Mouse (Mus musculus) lung, embryonic 14.5 days (tissue): ENCODE data around the gene Rpl9-ps1. TPM values are rescaled to one million over a fixed set of nuclear protein-coding genes. Genes with fewer than 3 reads are reported as not detected.

Source experiments
- ATAC-seq: fragments of 200-750 bp; cut with Nextera tagmentation; 2 replicates; pipeline ENCODE4 v1.8.0; 2017; ENCODE audit warnings: mild to moderate bottlenecking, moderate TSS enrichment, moderate library complexity; ENCODE audit not compliant: insufficient read depth
- DNase-seq: peaks from one replicate; pipeline ENCODE4 v3.0.0-alpha.2; 2015
- H3K27ac ChIP-seq: fragments of 300-500 bp; sonication (generic); 2 replicates; pipeline ENCODE4 v1.5.1; 2014; ENCODE audit warnings: low read depth, mild to moderate bottlenecking, moderate library complexity
- H3K27me3 ChIP-seq: fragments of 300-500 bp; sonication (generic); 2 replicates; pipeline ENCODE4 v1.6.1; 2014; ENCODE audit warnings: low read length, control low read depth; ENCODE audit not compliant: insufficient read depth
- H3K36me3 ChIP-seq: fragments of 300-500 bp; sonication (generic); 2 replicates; pipeline ENCODE4 v1.6.1; 2014; ENCODE audit warnings: control low read depth; ENCODE audit not compliant: insufficient read depth
- H3K4me1 ChIP-seq: fragments of 300-500 bp; sonication (generic); 2 replicates; pipeline ENCODE4 v1.6.1; 2014; ENCODE audit warnings: antibody characterized with exemption, control low read depth; ENCODE audit not compliant: insufficient read depth
- H3K4me2 ChIP-seq: fragments of 300-500 bp; sonication (generic); 2 replicates; pipeline ENCODE4 v1.6.1; 2014; ENCODE audit warnings: mild to moderate bottlenecking
- H3K4me3 ChIP-seq: fragments of 300-500 bp; sonication (generic); 2 replicates; pipeline ENCODE4 v1.5.1; 2014; ENCODE audit warnings: low read depth, low read length
- H3K9ac ChIP-seq: fragments of 300-500 bp; sonication (generic); 2 replicates; pipeline ENCODE4 v1.6.1; 2014
- H3K9me3 ChIP-seq: fragments of 300-500 bp; sonication (generic); 2 replicates; pipeline ENCODE4 v1.6.1; 2016; ENCODE audit warnings: low read depth, low read length, control low read depth
- CTCF ChIP-seq: IDR thresholded peaks from 2 replicates; pipeline ENCODE4 v1.5.1; 2016; ENCODE audit warnings: antibody characterized with exemption, low read depth
- WGBS: fragments of 180-500 bp; shearing (Covaris S2); extraction: QIAGEN DNeasy Blood & Tissue Kit; methylation state at CpG from one replicate; pipeline ENCODE4 v1.1.7; 2014; 5-methylcytosine and 5-hydroxymethylcytosine counted together
- polyA plus RNA-seq: library from polyadenylated mRNA; unstranded; fragments of >200 nt; fragmentation: Nextera tagmentation; extraction: Ambion mirVana; gene quantifications from 2 replicates; pipeline ENCODE4 v1.2.1, GENCODE M21; 2014

The Rpl9-ps1 gene
- polyA plus RNA-seq, 1 experiment from 2014 or later: not detected

DNA sequence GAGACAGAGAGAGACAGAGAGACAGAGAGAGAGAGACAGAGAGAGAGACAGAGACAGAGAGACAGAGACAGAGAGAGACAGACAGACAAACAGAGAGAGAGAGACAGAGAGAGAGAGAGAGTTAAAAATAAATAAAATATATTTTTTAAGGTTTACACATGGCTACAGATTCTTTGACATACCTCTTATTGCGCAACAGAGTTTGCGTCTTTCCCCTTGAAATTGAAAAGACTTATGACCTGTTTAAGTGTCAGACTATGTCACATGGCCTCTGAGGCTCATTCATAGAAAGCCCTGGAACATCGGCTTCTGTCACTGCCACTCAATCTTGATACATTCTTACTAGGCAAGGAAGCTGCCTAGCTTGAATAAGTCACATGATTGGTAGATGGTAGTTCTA, 42.0 kb downstream of the Rpl9-ps1 start:
- Histone ChIP-seq H3K36me3 (no peaks in the 10 kb centered on the region), H3K4me2 (no peak overlapping the region), H3K4me1 (no peaks in the 10 kb centered on the region), H3K9me3 (no peaks in the 10 kb centered on the region), H3K9ac (no peak overlapping the region), H3K27ac (no peak overlapping the region), H3K27me3 (no peaks in the 10 kb centered on the region), H3K4me3 (no peak overlapping the region)
- no peak for TF ChIP-seq CTCF
- ATAC-seq: no peak
- whole genome bisulfite sequencing: 77% methylated on average over 3 of the region's 3 CpGs
- no peak for DNase-seq

DNA sequence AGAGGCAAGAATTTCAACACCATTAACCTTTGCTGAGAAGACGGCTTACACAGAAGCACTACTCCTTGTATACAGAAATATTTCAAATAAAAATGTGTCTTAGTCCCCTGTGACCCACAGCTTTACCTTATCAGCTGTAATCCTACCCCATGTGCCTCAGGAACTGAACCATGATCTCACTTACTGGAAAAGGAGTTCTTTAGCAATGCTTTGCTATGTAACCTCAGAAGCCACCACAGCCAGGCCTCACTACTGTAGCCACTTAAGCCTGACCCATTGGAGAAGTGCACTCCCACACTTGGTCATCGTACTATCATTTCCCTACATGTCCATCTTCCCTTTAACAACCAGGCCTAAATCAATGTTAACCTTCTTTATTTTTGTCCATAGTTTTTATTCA, 44.8 kb downstream of the Rpl9-ps1 start:
- Histone ChIP-seq H3K9ac (no peak overlapping the region), H3K9me3 (no peaks in the 10 kb centered on the region), H3K27me3 (no peaks in the 10 kb centered on the region), H3K4me2 (no peak overlapping the region), H3K27ac (no peak overlapping the region), H3K4me1 (no peaks in the 10 kb centered on the region), H3K36me3 (no peaks in the 10 kb centered on the region), H3K4me3 (no peak overlapping the region)
- no peak for DNase-seq
- no peak for ATAC-seq
- TF ChIP-seq CTCF: no peak
- WGBS: 56% methylated on average over 2 of the region's 2 CpGs

DNA sequence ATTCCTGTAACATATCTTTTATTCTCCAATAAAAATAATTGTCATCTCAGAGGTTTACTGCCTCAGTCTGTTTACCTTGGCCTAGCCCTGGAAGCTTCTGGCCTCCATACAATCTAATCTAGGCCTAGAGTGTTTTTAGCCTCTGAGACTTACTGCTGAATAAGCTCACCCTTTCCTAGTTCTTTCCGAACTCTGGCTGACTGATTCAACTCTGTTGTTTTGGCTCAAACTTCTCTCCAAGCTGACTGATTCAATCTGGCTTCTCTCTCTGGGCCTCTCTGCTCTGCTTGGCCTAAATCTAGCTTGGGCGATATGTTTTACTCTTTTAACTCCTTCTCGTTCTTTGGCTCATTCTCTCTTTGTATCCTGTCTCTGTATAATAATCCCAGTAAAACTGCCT, 46.4 kb downstream of the Rpl9-ps1 start:
- Histone ChIP-seq H3K4me1 (no peaks in the 10 kb centered on the region), H3K27me3 (no peaks in the 10 kb centered on the region), H3K9ac (no peak overlapping the region), H3K27ac (0 out of 2 replicates have a peak overlapping the region, but pooled peaks have one; percentile 59), H3K4me2 (no peak overlapping the region), H3K36me3 (no peaks in the 10 kb centered on the region), H3K9me3 (no peaks in the 10 kb centered on the region), H3K4me3 (no peak overlapping the region)
- 84% methylated on average over 3 of the region's 3 CpGs for WGBS
- no peak for ATAC-seq
- no peak for DNase-seq
- no peak for TF ChIP-seq CTCF

DNA sequence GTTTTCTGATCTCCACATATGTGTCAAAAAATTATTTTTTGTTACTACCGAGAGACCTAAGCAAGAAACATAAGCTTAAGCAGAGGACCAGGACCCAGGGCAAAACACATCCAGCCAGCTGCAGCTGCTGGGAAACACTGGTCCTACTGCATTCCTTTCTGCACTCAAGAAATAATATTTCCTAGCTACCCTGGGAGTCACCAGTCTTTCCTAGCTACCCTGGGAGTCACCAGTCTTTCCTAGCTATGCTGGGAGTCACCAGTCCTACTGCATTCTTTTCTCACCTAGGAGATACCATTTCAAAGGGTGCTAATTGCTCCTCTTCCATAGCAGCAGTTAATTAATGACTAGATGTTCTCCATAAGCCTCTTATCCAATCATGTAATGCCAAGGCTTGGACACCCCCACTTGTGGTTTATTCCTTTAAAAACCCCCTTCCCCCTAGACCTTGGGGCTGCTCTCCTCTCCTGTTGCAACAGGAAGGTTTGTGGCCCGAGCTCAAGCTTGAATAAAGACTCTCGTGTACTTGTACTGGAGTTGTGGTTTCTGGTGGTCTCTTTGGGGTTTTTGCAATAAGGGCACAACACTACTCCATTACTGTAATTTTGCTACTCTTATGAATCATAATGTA, 47.1 kb downstream of the Rpl9-ps1 start:
- Histone ChIP-seq H3K4me1 (no peaks in the 10 kb centered on the region), H3K4me2 (no peak overlapping the region), H3K9ac (no peak overlapping the region), H3K9me3 (no peaks in the 10 kb centered on the region), H3K4me3 (no peak overlapping the region), H3K27ac (peak overlapping the region; percentile 66; the same call in 1 of the 2 replicates), H3K27me3 (no peaks in the 10 kb centered on the region), H3K36me3 (no peaks in the 10 kb centered on the region)
- ATAC-seq: peak; percentile 77
- DNase-seq: peak; percentile 53
- TF ChIP-seq CTCF: no peak
- 61% methylated on average over 3 of the region's 3 CpGs for WGBS

DNA sequence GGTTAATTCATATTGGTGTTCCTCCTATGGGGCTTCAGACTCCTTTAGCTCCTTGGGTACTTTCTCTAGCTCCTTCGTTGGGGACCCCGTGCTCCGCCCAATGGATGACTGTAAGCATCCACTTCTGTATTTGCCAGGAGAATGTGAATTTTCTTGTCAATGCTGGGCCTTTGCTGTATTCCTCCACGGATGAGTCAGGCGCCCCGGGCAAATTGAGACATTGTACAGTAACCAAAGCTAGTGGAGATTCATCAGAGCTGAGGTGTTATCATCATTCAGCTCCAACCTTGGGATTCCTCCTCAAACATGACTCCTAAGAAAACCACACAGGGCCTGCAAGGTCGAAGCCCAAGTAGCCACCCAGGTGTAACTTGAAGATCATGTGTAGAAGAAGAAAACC, 47.6 kb downstream of the Rpl9-ps1 start:
- H3K4me2 ChIP-seq: no peak overlapping the region
- H3K4me1 ChIP-seq: no peaks in the 10 kb centered on the region
- no peak for TF ChIP-seq CTCF
- WGBS: 81% methylated on average over 7 of the region's 7 CpGs
- H3K9me3 ChIP-seq: no peaks in the 10 kb centered on the region
- no peak overlapping the region for H3K9ac ChIP-seq
- H3K36me3 ChIP-seq: no peaks in the 10 kb centered on the region
- ATAC-seq (no peak), DNase-seq (no peak)
- H3K4me3 ChIP-seq: no peak overlapping the region
- H3K27ac ChIP-seq: peak overlapping the region; percentile 66; the same call in 1 of the 2 replicates
- H3K27me3 ChIP-seq: no peaks in the 10 kb centered on the region

DNA sequence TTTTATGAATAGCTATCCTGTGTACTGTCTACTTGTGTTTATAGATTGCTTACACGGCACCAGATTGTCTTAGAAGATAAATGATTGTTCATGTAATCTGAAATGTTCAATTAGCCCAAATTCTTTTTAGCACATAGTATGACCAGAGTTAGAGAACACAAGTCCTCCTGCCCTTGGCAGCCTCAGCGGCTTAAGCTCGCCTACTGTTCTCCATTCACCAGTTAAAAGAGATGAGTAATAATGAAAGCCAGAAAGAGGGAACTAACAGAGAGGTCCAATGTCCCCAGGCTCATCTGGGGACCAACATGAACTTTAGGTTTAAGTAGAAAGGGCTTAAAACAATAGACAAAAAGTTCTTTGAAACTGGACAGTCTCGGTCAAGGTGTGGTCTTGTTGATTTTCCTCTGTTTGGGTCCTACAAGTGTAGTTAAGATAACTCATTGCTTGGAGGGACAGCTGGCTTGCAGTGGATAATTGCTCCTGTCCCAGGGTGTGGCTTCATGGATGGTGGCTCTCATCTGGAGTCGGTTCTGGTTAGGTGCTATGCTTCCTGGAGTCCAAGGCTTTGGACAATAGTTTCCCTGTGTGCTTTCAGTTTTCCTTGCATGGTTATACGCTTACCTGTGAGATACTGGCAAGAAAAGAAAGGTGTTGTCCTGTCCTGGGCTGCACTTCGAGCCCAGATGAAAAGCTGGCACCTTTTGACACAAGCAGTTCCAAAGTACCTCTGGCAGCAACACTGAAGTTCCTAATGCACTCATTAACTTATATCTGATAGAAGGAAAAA, 49.6 kb downstream of the Rpl9-ps1 start:
- ATAC-seq (no peak), DNase-seq (no peak)
- no peak overlapping the region for H3K27ac ChIP-seq
- no peaks in the 10 kb centered on the region for H3K27me3 ChIP-seq
- no peak overlapping the region for H3K4me2 ChIP-seq
- TF ChIP-seq CTCF: no peak
- WGBS: 72% methylated on average over 7 of the region's 7 CpGs
- no peak overlapping the region for H3K4me3 ChIP-seq
- H3K9ac ChIP-seq: no peak overlapping the region
- no peaks in the 10 kb centered on the region for H3K9me3 ChIP-seq
- H3K4me1 ChIP-seq: no peaks in the 10 kb centered on the region
- no peaks in the 10 kb centered on the region for H3K36me3 ChIP-seq

Other genes starting within 250 kb of the Rpl9-ps1 start
- 0.88 and 1.3 TPM in 2 replicates for gene Rasl10b, start 236.5 kb downstream of the Rpl9-ps1 start, polyA plus RNA-seq
- not detected in 2 replicates for gene Gas2l2, start 216.2 kb downstream of the Rpl9-ps1 start, polyA plus RNA-seq
- gene 1700020L24Rik, start 207.9 kb downstream of the Rpl9-ps1 start, polyA plus RNA-seq: 0.23 and 0.64 TPM in 2 replicates
- gene Mmp28, start 182.6 kb downstream of the Rpl9-ps1 start, polyA plus RNA-seq: 2.1 TPM in 2 replicates
- gene Taf15, start 172.5 kb downstream of the Rpl9-ps1 start, polyA plus RNA-seq: 14.4 and 14.7 TPM in 2 replicates
- gene Heatr9, start 123.4 kb downstream of the Rpl9-ps1 start, polyA plus RNA-seq: 0.09 TPM in 1 of 2 replicates, not detected in the other
- gene Ccl5, start 115.1 kb downstream of the Rpl9-ps1 start, polyA plus RNA-seq: 0.64 TPM in 1 of 2 replicates, not detected in the other
- 2.8 and 7.0 TPM in 2 replicates for gene Ccl9, start 67.0 kb downstream of the Rpl9-ps1 start, polyA plus RNA-seq
- 4.8 and 7.2 TPM in 2 replicates for gene Ccl6, start 52.5 kb downstream of the Rpl9-ps1 start, polyA plus RNA-seq
- gene Ccl3, start 3.7 kb upstream of the Rpl9-ps1 start, polyA plus RNA-seq: 0.33 and 0.51 TPM in 2 replicates
- gene Ccl4, start 17.0 kb upstream of the Rpl9-ps1 start, polyA plus RNA-seq: 0.59 and 1.3 TPM in 2 replicates
- 0.76 and 2.8 TPM in 2 replicates for gene Wfdc17, start 58.4 kb upstream of the Rpl9-ps1 start, polyA plus RNA-seq
- 0.41 TPM in 1 of 2 replicates, not detected in the other for gene Wfdc18, start 63.4 kb upstream of the Rpl9-ps1 start, polyA plus RNA-seq
- gene Wfdc21, start 101.3 kb upstream of the Rpl9-ps1 start, polyA plus RNA-seq: 0.99 and 1.2 TPM in 2 replicates
- 25.6 and 26.5 TPM in 2 replicates for gene Heatr6, start 108.1 kb upstream of the Rpl9-ps1 start, polyA plus RNA-seq
- 10.9 and 11.4 TPM in 2 replicates for gene Hnf1b, start 204.4 kb upstream of the Rpl9-ps1 start, polyA plus RNA-seq